Mouse (Mus musculus) right cerebral cortex, postnatal 4 days (tissue): ENCODE measurements around the gene Clstn2.

Experiments used
- DNase-seq: peaks from one replicate; pipeline ENCODE4 v3.0.0-alpha.2; 2022

Gene Clstn2

GRCm38 (mm10) chr9:97773911-97774310 is 259.1 kb downstream of the Clstn2 start:
- DNase-seq, result no peak

- DNase-seq, result no peak
Observed at GRCm38 (mm10) chr9:97772431-97772830, 260.6 kb downstream of the Clstn2 start.

GRCm38 (mm10) chr9:97769331-97769730 is 263.6 kb downstream of the Clstn2 start:
- DNase-seq, result no peak

GRCm38 (mm10) chr9:97765251-97765767 is 267.7 kb downstream of the Clstn2 start:
- no peak for DNase-seq

- DNase-seq, result no peak
Observed at GRCm38 (mm10) chr9:97763048-97763447, 269.9 kb downstream of the Clstn2 start.

- DNase-seq, result no peak
Observed at GRCm38 (mm10) chr9:97755599-97756270, 277.2 kb downstream of the Clstn2 start.

GRCm38 (mm10) chr9:97753715-97754114 is 279.3 kb downstream of the Clstn2 start:
- DNase-seq, result no peak

GRCm38 (mm10) chr9:97746574-97746973 is 286.4 kb downstream of the Clstn2 start:
- no peak for DNase-seq

GRCm38 (mm10) chr9:97727715-97728486 is 305.1 kb downstream of the Clstn2 start:
- DNase-seq, result no peak

- DNase-seq, result no peak
Observed at GRCm38 (mm10) chr9:97717728-97718127, 315.3 kb downstream of the Clstn2 start.

GRCm38 (mm10) chr9:97717005-97717404 is 316.0 kb downstream of the Clstn2 start:
- DNase-seq, result no peak

GRCm38 (mm10) chr9:97712888-97713287 is 320.1 kb downstream of the Clstn2 start:
- DNase-seq, result no peak

- DNase-seq, result no peak
Observed at GRCm38 (mm10) chr9:97703901-97704503, 329.0 kb downstream of the Clstn2 start.

GRCm38 (mm10) chr9:97702989-97703388 is 330.0 kb downstream of the Clstn2 start:
- no peak for DNase-seq

- no peak for DNase-seq
Observed at GRCm38 (mm10) chr9:97699983-97700382, 333.0 kb downstream of the Clstn2 start.

- no peak for DNase-seq
Observed at GRCm38 (mm10) chr9:97699020-97699419, 334.0 kb downstream of the Clstn2 start.

GRCm38 (mm10) chr9:97698071-97698470 is 334.9 kb downstream of the Clstn2 start:
- no peak for DNase-seq

- DNase-seq, result no peak
Observed at GRCm38 (mm10) chr9:97696655-97697235, 336.2 kb downstream of the Clstn2 start.

- DNase-seq, result no peak
Observed at GRCm38 (mm10) chr9:97695278-97695677, 337.7 kb downstream of the Clstn2 start.

GRCm38 (mm10) chr9:97686826-97687425 is 346.1 kb downstream of the Clstn2 start:
- no peak for DNase-seq

- no peak for DNase-seq
Observed at GRCm38 (mm10) chr9:97685664-97686063, 347.3 kb downstream of the Clstn2 start.

- DNase-seq, result no peak
Observed at GRCm38 (mm10) chr9:97679878-97680277, 353.1 kb downstream of the Clstn2 start.

- DNase-seq, result no peak
Observed at GRCm38 (mm10) chr9:97679106-97679505, 353.9 kb downstream of the Clstn2 start.
